Mouse (Mus musculus): ENCODE measurements around the gene Zc3h14. TPM values are rescaled to one million over a fixed set of nuclear protein-coding genes. Genes with fewer than 3 reads are reported as not detected.

Gene Zc3h14
- polyA plus RNA-seq, 1 experiment from 2014 or later, result 109 TPM

- 86% methylated on average over 7 of the region's 7 CpGs for WGBS
- H3K4me1 ChIP-seq (replicated peaks), result no peaks in the 10 kb centered on the region
- no peaks in the 10 kb centered on the region for H3K9me3 ChIP-seq
- no peak overlapping the region for H3K4me3 ChIP-seq
- H3K4me2 ChIP-seq, result no peak overlapping the region
- peaks cover 21% of the 10 kb centered on the region for H3K36me3 ChIP-seq
- H3K27me3 ChIP-seq, result no peaks in the 10 kb centered on the region
- H3K27ac ChIP-seq (replicated peaks), result no peak overlapping the region
- no peak for ATAC-seq (ENCODE audit: low FRiP score, low read depth)
- no peak overlapping the region for H3K9ac ChIP-seq
These were observed 84.4 kb downstream of the Zc3h14 start for GRCm38 (mm10) chr12:98831122-98831521.

- no peaks in the 10 kb centered on the region for H3K4me1 ChIP-seq (replicated peaks)
- H3K9ac ChIP-seq, result no peak overlapping the region
- no peak overlapping the region for H3K4me3 ChIP-seq
- no peaks in the 10 kb centered on the region for H3K9me3 ChIP-seq
- ATAC-seq (ENCODE audit: low FRiP score, low read depth), result no peak
- no peak overlapping the region for H3K27ac ChIP-seq (replicated peaks)
- no peaks in the 10 kb centered on the region for H3K27me3 ChIP-seq
- H3K4me2 ChIP-seq, result no peak overlapping the region
- peaks cover 24% of the 10 kb centered on the region for H3K36me3 ChIP-seq
- 96% methylated on average over 8 of the region's 8 CpGs for WGBS
These were observed 86.3 kb downstream of the Zc3h14 start for GRCm38 (mm10) chr12:98832929-98833598.

- 89% methylated on average over 1 of the region's 1 CpGs for WGBS
- Histone ChIP-seq H3K27me3 (no peaks in the 10 kb centered on the region), H3K27ac (replicated peaks) (no peak overlapping the region), H3K9me3 (no peaks in the 10 kb centered on the region), H3K4me3 (no peak overlapping the region), H3K36me3 (peaks cover 18% of the 10 kb centered on the region; the same call in 1 of the 2 replicates), H3K9ac (no peak overlapping the region), H3K4me1 (replicated peaks) (no peaks in the 10 kb centered on the region), H3K4me2 (no peak overlapping the region)
- ATAC-seq (ENCODE audit: low FRiP score, low read depth), result no peak
These were observed 87.1 kb downstream of the Zc3h14 start for GRCm38 (mm10) chr12:98833901-98834300.

GRCm38 (mm10) chr12:98834879-98835278 lies 88.1 kb downstream of the Zc3h14 start:
- Histone ChIP-seq H3K4me1 (replicated peaks) (no peaks in the 10 kb centered on the region), H3K4me2 (no peak overlapping the region), H3K27me3 (no peaks in the 10 kb centered on the region), H3K36me3 (peaks cover 14% of the 10 kb centered on the region; the same call in 1 of the 2 replicates), H3K9me3 (no peaks in the 10 kb centered on the region), H3K9ac (no peak overlapping the region), H3K27ac (replicated peaks) (no peak overlapping the region), H3K4me3 (no peak overlapping the region)
- WGBS, result 91% methylated on average over 2 of the region's 2 CpGs
- ATAC-seq (ENCODE audit: low FRiP score, low read depth), result no peak

- H3K9me3 ChIP-seq, result no peaks in the 10 kb centered on the region
- no peak for ATAC-seq (ENCODE audit: low FRiP score, low read depth)
- 96% methylated on average over 2 of the region's 2 CpGs for WGBS
- peaks cover 17% of the 10 kb centered on the region; the same call in 1 of the 2 replicates for H3K36me3 ChIP-seq
- H3K27ac ChIP-seq (replicated peaks), result no peak overlapping the region
- H3K4me2 ChIP-seq, result no peak overlapping the region
- no peak overlapping the region for H3K4me3 ChIP-seq
- no peaks in the 10 kb centered on the region for H3K4me1 ChIP-seq (replicated peaks)
- H3K9ac ChIP-seq, result no peak overlapping the region
- H3K27me3 ChIP-seq, result no peaks in the 10 kb centered on the region
These were observed 88.7 kb downstream of the Zc3h14 start for GRCm38 (mm10) chr12:98835466-98835865.

Other genes starting within 250 kb of the Zc3h14 start
- gene Kcnk10, start 168.7 kb upstream of the Zc3h14 start, polyA plus RNA-seq (2015; fragmentation: Nextera tagmentation; extraction: Ambion mirVana), result 34.8 and 37.2 TPM in 2 replicates
- gene Spata7, start 118.8 kb upstream of the Zc3h14 start, polyA plus RNA-seq (2015; fragmentation: Nextera tagmentation; extraction: Ambion mirVana), result 30.6 and 32.3 TPM in 2 replicates
- 4.1 and 5.9 TPM in 2 replicates for gene Ptpn21, start 9.6 kb upstream of the Zc3h14 start, polyA plus RNA-seq (2015; fragmentation: Nextera tagmentation; extraction: Ambion mirVana)
- 19.3 and 23.9 TPM in 2 replicates for gene Eml5, start 154.5 kb downstream of the Zc3h14 start, polyA plus RNA-seq (2015; fragmentation: Nextera tagmentation; extraction: Ambion mirVana)
- 32.5 and 35.5 TPM in 2 replicates for gene Ttc8, start 173.6 kb downstream of the Zc3h14 start, polyA plus RNA-seq (2015; fragmentation: Nextera tagmentation; extraction: Ambion mirVana)